Mouse (Mus musculus) midbrain, postnatal 0 days (tissue): ENCODE measurements at regions not wholly inside any gene's neighbourhood (a gene's known extent, or its start where the extent isn't known, plus 50 kb on each side); places are given as distances from the start of the nearest gene placed in this dataset.
"Not testable (repeated sequence)": the region's sequence is repeated elsewhere in the genome, so short reads cannot be mapped to it uniquely, and the experiment has no call there.

Source experiments
- ATAC-seq: fragments of 200-750 bp; cut with Nextera tagmentation; 2 replicates; pipeline ENCODE4 v1.8.0; 2017; ENCODE audit warnings: moderate number of reproducible peaks, mild to moderate bottlenecking, moderate TSS enrichment, moderate library complexity; ENCODE audit not compliant: low FRiP score
- DNase-seq: peaks from one replicate; pipeline ENCODE4 v3.0.0-alpha.2; 2015; ENCODE audit warnings: low spot score
- H3K27ac ChIP-seq: fragments of 300-500 bp; sonication (generic); 2 replicates; pipeline ENCODE4 v1.5.1; 2014; ENCODE audit warnings: low read depth, mild to moderate bottlenecking, low read length, mixed read lengths
- H3K27me3 ChIP-seq: fragments of 300-500 bp; sonication (generic); 2 replicates; pipeline ENCODE4 v1.6.1; 2014; ENCODE audit warnings: low read length, control low read depth, mixed read lengths; ENCODE audit not compliant: insufficient read depth
- H3K36me3 ChIP-seq: fragments of 300-500 bp; sonication (generic); 2 replicates; pipeline ENCODE4 v1.6.1; 2014; ENCODE audit warnings: low read length, control low read depth, mixed read lengths; ENCODE audit not compliant: insufficient read depth
- H3K4me1 ChIP-seq: fragments of 300-500 bp; sonication (generic); 2 replicates; pipeline ENCODE4 v1.6.1; 2014; ENCODE audit warnings: mild to moderate bottlenecking, control low read depth, antibody characterized with exemption, low read length, mixed read lengths; ENCODE audit not compliant: insufficient read depth
- H3K4me2 ChIP-seq: fragments of 300-500 bp; sonication (generic); 2 replicates; pipeline ENCODE4 v1.6.1; 2014; ENCODE audit warnings: low read depth, mild to moderate bottlenecking, low read length, mixed read lengths; ENCODE audit not compliant: poor library complexity, severe bottlenecking
- H3K4me3 ChIP-seq: fragments of 300-500 bp; sonication (generic); 2 replicates; pipeline ENCODE4 v1.5.1; 2014; ENCODE audit warnings: low read depth, mild to moderate bottlenecking, low read length, moderate library complexity
- H3K9ac ChIP-seq: fragments of 300-500 bp; sonication (generic); replicated peaks from 2 replicates; pipeline ENCODE4 v1.6.1; 2014; ENCODE audit warnings: mild to moderate bottlenecking, low read length, moderate library complexity, mixed read lengths; ENCODE audit not compliant: poor library complexity, severe bottlenecking
- H3K9me3 ChIP-seq: fragments of 300-500 bp; sonication (generic); 2 replicates; pipeline ENCODE4 v1.6.1; 2016; ENCODE audit warnings: low read length, control low read depth
- CTCF ChIP-seq: IDR thresholded peaks from 2 replicates; pipeline ENCODE4 v1.5.1; 2016; ENCODE audit warnings: antibody characterized with exemption, mild to moderate bottlenecking
- WGBS: fragments of 180-500 bp; shearing (Covaris S2); extraction: QIAGEN DNeasy Blood & Tissue Kit; methylation state at CpG from one replicate; pipeline ENCODE4 v1.1.7; 2014; 5-methylcytosine and 5-hydroxymethylcytosine counted together

- H3K36me3 ChIP-seq, result no peaks in the 10 kb centered on the region
- no peak overlapping the region for H3K9ac ChIP-seq
- no peaks in the 10 kb centered on the region for H3K27me3 ChIP-seq
- no peak overlapping the region for H3K4me2 ChIP-seq
- no peak overlapping the region for H3K27ac ChIP-seq
- no peaks in the 10 kb centered on the region for H3K9me3 ChIP-seq
- H3K4me3 ChIP-seq, result no peak overlapping the region
- DNase-seq, result no peak
- no peak for ATAC-seq
- TF ChIP-seq CTCF, result no peak
- H3K4me1 ChIP-seq, result no peaks in the 10 kb centered on the region
- WGBS, result 93% methylated on average over 4 of the region's 4 CpGs
Observed at GRCm38 (mm10) chr1:184182163-184182562, 148.1 kb upstream of the 1700056E22Rik start.

- not testable (repeated sequence) for ATAC-seq, H3K27ac ChIP-seq, H3K27me3 ChIP-seq, H3K4me1 ChIP-seq, H3K9me3 ChIP-seq, H3K36me3 ChIP-seq, H3K4me3 ChIP-seq, H3K4me2 ChIP-seq, H3K9ac ChIP-seq, DNase-seq
- 88% methylated on average over 1 of the region's 1 CpGs for WGBS
Observed at GRCm38 (mm10) chr1:184174416-184174815, 140.3 kb upstream of the 1700056E22Rik start.

DNA sequence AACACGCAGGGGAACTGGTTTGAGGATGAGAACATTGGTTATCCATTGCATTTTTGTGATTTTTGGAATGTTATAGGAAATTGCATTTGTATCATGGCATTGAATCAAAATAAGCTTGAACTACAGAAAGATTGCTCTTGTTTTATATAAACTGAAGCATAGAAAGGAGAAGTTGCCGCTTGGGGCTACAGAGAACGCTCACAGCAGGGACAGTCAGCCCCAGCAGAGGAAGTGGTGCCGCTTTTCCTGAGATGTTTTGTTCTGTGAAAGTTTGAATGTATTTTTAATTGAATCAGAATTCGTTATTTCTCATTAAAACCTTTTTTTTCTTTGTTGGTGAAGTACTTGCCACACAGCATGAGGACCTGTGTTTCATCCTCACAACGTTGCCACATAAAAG lies 139.6 kb upstream of the 1700056E22Rik start:
- DNase-seq (no peak), ATAC-seq (no peak)
- H3K9me3 ChIP-seq, result no peaks in the 10 kb centered on the region
- no peak for TF ChIP-seq CTCF
- no peaks in the 10 kb centered on the region for H3K27me3 ChIP-seq
- H3K4me2 ChIP-seq, result no peak overlapping the region
- H3K4me3 ChIP-seq, result no peak overlapping the region
- H3K36me3 ChIP-seq, result no peaks in the 10 kb centered on the region
- no peak overlapping the region for H3K9ac ChIP-seq
- H3K4me1 ChIP-seq, result no peaks in the 10 kb centered on the region
- no peak overlapping the region for H3K27ac ChIP-seq
- 72% methylated on average over 6 of the region's 6 CpGs for WGBS

- Histone ChIP-seq H3K27me3 (no peaks in the 10 kb centered on the region), H3K4me3 (no peak overlapping the region), H3K36me3 (no peaks in the 10 kb centered on the region), H3K9ac (no peak overlapping the region), H3K4me2 (no peak overlapping the region), H3K27ac (no peak overlapping the region), H3K9me3 (no peaks in the 10 kb centered on the region), H3K4me1 (no peaks in the 10 kb centered on the region)
- no peak for TF ChIP-seq CTCF
- DNase-seq (no peak), ATAC-seq (no peak)
- 98% methylated on average over 2 of the region's 2 CpGs for WGBS
Observed at GRCm38 (mm10) chr1:184172986-184173385, 138.9 kb upstream of the 1700056E22Rik start.

DNA sequence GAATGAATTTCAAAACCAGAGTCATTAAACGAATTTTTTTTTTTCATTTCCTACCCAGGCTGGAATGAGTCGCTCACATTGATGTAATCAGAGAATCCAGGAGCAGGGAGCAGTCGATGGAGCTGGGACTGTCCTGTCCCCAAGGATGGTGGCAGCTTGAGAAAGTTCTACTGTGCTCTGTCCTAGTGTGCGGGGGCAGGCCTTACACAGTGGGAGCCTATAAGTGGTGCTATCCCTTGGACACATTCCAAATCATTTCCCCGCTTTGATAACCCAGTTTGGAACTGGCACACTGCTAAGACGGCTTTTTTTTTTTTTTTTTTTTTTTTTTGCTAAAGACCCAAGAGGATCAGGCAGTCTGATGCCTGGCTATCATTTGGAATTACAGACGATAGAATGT lies 137.5 kb upstream of the 1700056E22Rik start:
- WGBS, result 47% methylated on average over 7 of the region's 7 CpGs
- DNase-seq, result peak; percentile 11

GRCm38 (mm10) chr1:184170926-184171325 lies 136.8 kb upstream of the 1700056E22Rik start:
- H3K27ac ChIP-seq, result no peak overlapping the region
- no peak for DNase-seq
- TF ChIP-seq CTCF, result no peak
- H3K4me2 ChIP-seq, result no peak overlapping the region
- ATAC-seq, result no peak
- no peaks in the 10 kb centered on the region for H3K36me3 ChIP-seq
- no peak overlapping the region for H3K4me3 ChIP-seq
- 62% methylated on average over 3 of the region's 3 CpGs for WGBS
- no peak overlapping the region for H3K9ac ChIP-seq
- H3K9me3 ChIP-seq, result no peaks in the 10 kb centered on the region
- H3K27me3 ChIP-seq, result no peaks in the 10 kb centered on the region
- H3K4me1 ChIP-seq, result no peaks in the 10 kb centered on the region

More for the DNA sequence above, 137.5 kb upstream of the 1700056E22Rik start:
- no peak for TF ChIP-seq CTCF
- Histone ChIP-seq H3K27ac (no peak overlapping the region), H3K4me2 (no peak overlapping the region), H3K4me1 (no peaks in the 10 kb centered on the region), H3K36me3 (no peaks in the 10 kb centered on the region), H3K27me3 (no peaks in the 10 kb centered on the region), H3K9me3 (no peaks in the 10 kb centered on the region), H3K9ac (no peak overlapping the region), H3K4me3 (no peak overlapping the region)
- ATAC-seq, result no peak
